Mouse (Mus musculus) erythroblast, adult 5-6 weeks (primary cell): ENCODE measurements around the gene Ptprg. TPM values are rescaled to one million over a fixed set of nuclear protein-coding genes. Genes with fewer than 3 reads are reported as not detected.
"Not testable (repeated sequence)": the region's sequence is repeated elsewhere in the genome, so short reads cannot be mapped to it uniquely, and the experiment has no call there.

Experiments used
- ATAC-seq: replicated peaks from 2 replicates; pipeline ENCODE4 v1.8.0; 2016; ENCODE audit warnings: moderate number of reproducible peaks, mild to moderate bottlenecking, moderate TSS enrichment, inconsistent platforms; ENCODE audit not compliant: poor library complexity, low FRiP score, severe bottlenecking
- total RNA-seq, 2 experiments: library from RNA; stranded (forward) in 1 of 2; stranded (reverse) in 1 of 2; fragments of 150-400 nt in 1 of 2; fragments of 200-764, 138-1000 nt in 1 of 2; gene quantifications; 2 replicates each; pipeline versions ENCODE4 v1.2.3 to v1.2.4; 2015 to 2017; ENCODE audit warnings: low replicate concordance in 2 of 2

Gene Ptprg
- total RNA-seq, 2 experiments from 2014 or later, result not detected

DNA sequence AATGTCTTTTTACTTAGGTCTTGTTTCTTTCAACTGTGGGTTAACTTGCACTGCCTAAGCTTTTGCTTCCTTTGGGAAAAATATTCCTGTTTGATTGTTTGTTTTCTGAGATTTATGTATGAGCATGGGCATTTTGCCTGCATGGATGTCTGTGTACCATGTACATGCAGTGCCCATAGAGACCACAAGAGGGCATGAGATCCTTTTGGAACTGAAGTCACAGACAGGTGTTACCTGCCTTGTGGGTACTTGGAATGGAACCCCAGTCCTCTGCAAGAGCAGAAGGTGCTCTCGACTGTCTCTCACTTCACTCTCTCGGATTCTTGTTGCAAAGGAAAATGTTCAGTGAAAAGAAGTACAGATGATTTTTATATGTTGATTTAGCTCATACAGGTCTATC, 655.2 kb downstream of the Ptprg start:
- ATAC-seq, result no peak

DNA sequence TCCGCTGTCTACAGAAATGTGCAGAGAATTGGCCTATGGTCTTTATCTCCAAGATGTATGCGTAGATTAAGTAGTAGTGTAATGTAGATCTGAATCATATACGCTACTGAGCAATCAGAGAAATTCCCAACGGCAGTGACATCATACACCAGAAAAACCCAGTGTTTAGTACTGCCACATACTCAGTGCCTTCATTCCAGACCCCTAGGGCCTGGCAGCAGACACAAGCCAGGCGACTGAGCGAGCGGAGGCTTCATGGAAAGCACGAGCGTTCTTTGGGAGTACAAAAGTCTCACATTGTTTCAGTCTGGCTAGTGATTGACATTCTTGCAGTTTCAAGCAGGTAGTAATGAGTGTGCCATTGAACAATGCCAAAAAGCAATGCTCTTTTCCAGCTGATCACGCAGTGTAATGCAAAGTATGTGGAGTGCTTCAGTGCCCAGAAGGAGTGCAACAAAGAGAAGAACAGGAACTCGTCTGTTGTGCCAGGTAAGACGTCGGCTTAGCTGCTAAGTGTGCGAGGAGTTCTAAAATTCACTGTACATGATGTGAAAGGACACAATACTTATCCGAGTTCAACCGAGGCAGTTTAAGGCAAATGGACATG, 665.3 kb downstream of the Ptprg start:
- ATAC-seq, result no peak

DNA sequence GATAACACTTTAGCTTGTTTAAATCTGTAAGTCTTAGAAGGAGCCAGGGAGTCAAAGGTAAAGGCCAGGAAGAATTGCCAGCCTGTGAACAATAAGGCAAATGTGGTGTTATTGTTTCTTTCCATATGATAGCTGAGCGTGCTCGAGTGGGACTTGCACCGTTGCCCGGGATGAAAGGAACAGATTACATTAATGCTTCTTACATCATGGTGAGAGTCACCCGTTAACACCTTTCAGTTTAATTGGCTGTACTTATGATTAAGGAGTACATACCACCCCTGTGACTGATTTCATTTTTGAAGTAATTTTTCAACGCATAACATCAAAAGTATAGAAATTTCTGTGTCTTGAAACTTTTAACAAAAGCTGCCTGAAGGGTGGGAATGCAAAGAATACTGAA, 666.5 kb downstream of the Ptprg start:
- no peak for ATAC-seq

DNA sequence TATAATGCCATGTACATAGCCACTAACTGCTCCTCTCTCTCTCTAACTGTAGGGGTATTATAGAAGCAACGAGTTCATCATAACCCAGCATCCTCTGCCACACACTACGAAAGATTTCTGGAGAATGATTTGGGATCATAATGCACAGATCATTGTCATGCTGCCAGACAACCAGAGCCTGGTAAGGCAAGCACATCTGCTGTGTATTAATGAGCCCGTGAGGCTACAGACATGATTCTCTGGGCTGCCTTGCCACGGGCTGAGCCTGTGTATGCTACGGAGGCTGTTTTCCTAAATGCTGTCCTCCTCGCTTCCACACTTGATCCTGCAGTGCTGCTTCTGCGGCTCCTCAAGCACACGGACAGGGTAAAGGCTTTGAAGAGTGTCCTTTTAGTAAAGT, 667.2 kb downstream of the Ptprg start:
- no peak for ATAC-seq

DNA sequence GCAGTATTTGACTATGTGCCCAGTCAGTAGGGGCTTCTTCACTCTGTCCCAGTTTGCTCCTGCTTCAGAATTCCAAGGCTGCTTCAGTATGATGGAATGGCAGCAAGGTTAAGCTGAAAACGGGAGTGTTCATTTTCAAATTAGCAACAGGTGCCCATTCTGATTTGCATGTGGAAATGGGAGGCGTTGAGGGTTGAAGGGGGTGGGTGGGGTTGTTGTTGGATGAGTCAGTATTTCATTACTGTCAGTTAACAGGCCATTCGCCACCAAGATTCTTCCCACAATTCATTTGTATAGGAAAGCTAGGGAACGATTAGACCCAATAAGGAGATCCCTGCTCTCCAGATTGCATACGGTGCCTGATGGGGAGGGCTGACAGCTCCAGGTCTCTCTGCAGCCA, 668.2 kb downstream of the Ptprg start:
- no peak for ATAC-seq

DNA sequence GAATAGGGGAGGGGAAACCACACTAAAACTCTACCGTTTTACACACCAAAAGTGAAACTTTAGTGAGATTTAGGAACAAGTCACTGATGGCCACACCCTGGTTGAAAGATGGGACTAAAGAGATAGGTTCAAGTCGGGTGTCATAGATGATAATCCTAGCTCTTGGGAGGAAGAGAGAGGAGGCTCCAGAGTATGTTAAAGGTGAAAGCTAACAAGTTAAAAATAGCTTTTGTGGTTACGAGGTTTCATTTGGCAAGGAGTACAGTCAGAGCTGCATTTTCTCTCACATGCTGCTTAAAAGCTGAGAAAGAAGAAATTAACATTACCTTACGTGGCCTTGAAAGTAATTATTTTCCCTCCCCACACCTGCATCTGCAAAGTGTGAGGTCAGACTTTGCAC, 690.4 kb downstream of the Ptprg start:
- no peak for ATAC-seq

DNA sequence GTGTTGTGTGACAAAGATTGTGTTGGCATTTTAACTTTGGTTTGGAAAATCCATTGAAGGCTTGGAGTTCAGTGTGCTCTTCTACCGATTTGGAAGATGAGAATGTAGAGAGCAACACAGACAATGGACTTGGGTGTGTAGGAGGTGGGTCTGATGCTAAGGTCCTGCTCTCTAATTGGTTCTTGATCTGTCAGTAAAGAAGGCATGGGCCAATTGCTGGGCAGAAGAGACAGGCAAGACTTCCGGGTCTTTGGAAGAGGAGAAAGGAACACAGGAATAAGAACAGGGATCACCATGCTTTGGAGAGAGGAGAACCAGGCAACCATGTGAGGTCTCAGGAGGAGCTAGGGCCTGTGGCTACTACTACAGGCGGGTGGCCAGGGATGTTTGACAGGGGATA, 722.7 kb downstream of the Ptprg start:
- ATAC-seq, result no peak

DNA sequence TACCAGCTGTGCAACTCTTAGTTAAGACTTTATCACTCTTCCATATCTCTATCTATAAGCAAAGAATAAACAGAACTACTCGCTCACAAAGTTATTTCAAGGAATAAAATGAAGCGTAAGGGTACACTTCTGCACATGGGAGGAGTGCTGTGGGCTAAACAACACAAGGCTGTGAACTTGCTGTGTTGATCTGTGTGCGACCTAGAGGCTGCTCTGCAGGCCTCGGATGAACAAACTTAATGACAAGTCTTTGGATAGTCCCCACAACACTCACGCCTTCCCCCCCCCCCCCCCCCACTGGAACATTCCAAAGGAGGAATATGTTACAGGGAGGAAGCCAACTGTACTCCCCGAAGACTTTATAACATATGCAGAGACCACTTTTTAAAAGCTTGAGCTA, 730.3 kb downstream of the Ptprg start, which contains the start of gene Gm49355:
Gm49355 (plus strand) TSS at position 336 of the 400 bp plus-strand sequence.
- no peak for ATAC-seq

DNA sequence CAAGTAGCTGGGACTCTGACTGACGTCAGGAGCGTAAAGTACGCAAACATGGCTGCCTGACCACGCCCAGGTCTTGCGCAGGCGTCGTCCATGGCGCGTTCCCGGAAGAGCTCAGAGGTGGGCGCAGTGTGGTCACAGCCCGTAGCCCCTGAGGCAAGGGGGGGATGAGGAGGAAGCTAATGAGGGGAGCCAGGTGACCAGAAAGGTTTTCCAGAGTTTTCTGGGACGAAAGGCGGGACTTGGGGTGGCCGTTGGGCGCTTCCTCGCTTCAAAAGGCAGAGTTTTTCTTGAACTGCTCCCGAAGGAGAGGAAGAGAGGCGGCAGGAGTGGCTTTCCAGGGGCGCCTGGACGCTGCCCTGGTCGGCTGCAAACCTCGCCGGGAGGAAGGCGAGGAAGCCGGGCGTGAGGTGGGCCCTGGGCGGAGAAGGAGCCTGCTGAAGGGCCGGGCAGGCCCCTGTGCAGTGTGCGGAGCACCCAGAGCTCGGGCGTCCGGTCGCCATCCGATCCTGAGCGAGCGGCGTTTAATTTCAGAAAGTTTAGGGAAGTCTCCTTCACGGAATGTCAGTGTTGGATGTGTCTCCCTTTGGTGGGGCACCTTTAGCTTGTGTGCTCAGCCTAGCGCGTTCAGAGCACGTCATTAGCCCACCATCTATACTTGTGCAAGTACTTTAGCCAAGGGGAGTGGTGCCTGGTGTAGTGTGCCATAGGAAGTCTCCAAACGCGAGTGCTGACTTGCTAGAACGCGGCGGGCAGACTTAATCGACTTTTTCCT, 731.0 kb downstream of the Ptprg start, which contains the start of gene 3830406C13Rik:
3830406C13Rik (plus strand) TSS at position 33 of the 772 bp plus-strand sequence.
- ATAC-seq, result peak; percentile 96

DNA sequence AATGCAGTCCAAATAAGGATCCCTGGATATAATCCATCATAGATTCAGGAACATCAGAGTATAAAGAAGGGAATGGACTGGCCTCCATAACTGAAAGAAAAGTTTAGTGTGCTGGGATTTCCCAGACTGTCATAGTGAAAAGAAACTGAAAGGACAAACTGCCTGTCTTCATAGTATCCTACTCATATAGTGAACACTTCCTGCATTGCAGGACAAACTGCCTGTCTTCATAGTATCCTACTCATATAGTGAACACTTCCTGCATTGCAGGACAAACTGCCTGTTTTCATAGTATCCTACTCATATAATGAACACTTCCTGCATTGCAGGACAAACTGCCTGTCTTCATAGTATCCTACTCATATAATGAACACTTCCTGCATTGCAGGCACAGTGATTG, 736.4 kb downstream of the Ptprg start:
- not testable (repeated sequence) for ATAC-seq

Other genes starting within 250 kb of the Ptprg start
- not detected in 2 replicates for gene Gm3839, start 196.8 kb upstream of the Ptprg start, total RNA-seq (2015; ENCODE audit: low replicate concordance)
- not detected in 2 replicates for gene Gm3839, start 196.8 kb upstream of the Ptprg start, total RNA-seq (2017; ENCODE audit: low replicate concordance)